Comparison of ENCODE assay signal across 8 mouse cellular contexts in genomic region chr10:80149291-80150225, GRCm38 (mm10). TPM values are rescaled to one million over a fixed set of nuclear protein-coding genes. Genes with fewer than 3 reads are reported as not detected.
DNase-seq lines count a peak whose midpoint lies in the region; ATAC-seq lines count a peak whose summit lies in the region.

No protein-coding gene starts in this region.

- peak overlapping the region; percentile 92 for H3K4me2 ChIP-seq in intestine, embryonic 15.5 days (replicated peaks)

- peak overlapping the region; percentile 95 for H3K9ac ChIP-seq in intestine, embryonic 15.5 days

- ATAC-seq in intestine, embryonic 15.5 days, result peak; percentile 74

- intact Hi-C loops in left cerebral cortex, postnatal 25 days (cut with DNase I), result loop anchor here (1.0 kb wide), 1 partner anchor 8 kb away; no protein-coding TSS in a partner anchor

- peak overlapping the region; percentile 90 for H3K4me3 ChIP-seq in intestine, embryonic 15.5 days (replicated peaks)

- under 1% methylated on average over 88 of the region's 88 CpGs for WGBS in intestine, embryonic 15.5 days

- peak overlapping the region; percentile 97 for H3K27ac ChIP-seq in intestine, embryonic 15.5 days

- peaks cover 31% of the 10 kb centered on the region for H3K36me3 ChIP-seq in intestine, embryonic 15.5 days

- no peaks in the 10 kb centered on the region for H3K27me3 ChIP-seq in intestine, embryonic 15.5 days (replicated peaks)

- peak; percentile 99 for DNase-seq in adrenal gland, adult 2 months
- peak; percentile 99 for DNase-seq in embryo, embryonic 11 days
- peak; percentile 98 for DNase-seq in gastrocnemius, postnatal 25 days
- DNase-seq in left cerebral cortex, postnatal 25 days (ENCODE audit: low spot score in 2 of 2), result peak; percentile 98 to 99
- peak; percentile 99 for DNase-seq in mesoderm, embryonic 11.5 days (ENCODE audit: low read depth, low spot score)
- DNase-seq in right cerebral cortex, postnatal 25 days, result peak; percentile 99
- DNase-seq in urinary bladder, postnatal 36 days (ENCODE audit: low spot score in 2 of 2), result peak; percentile 91 to 98

- H3K9me3 ChIP-seq in intestine, embryonic 15.5 days, result no peaks in the 10 kb centered on the region

- H3K4me1 ChIP-seq in intestine, embryonic 15.5 days (replicated peaks), result peaks cover 57% of the 10 kb centered on the region

RNA-seq across cellular contexts. Expression of gene Midn, which starts 1.5 kb away (rescaled TPM):
- total RNA-seq in adrenal gland, adult 2 months (2021), result 100 to 1,000 TPM in 1 of 2 experiments, 10 to 100 TPM in 1; 75.8 to 115 TPM
- 233 and 269 TPM in 2 replicates for polyA plus RNA-seq in adrenal gland, adult 2 months (2012; rRNA removed)
- total RNA-seq in gastrocnemius, postnatal 25 days (2021), result 10 to 100 TPM; 33.7 to 34.8 TPM
- polyA plus RNA-seq in intestine, embryonic 15.5 days (2015; fragmentation: Nextera tagmentation; extraction: Ambion mirVana), result 14.1 and 16.1 TPM in 2 replicates
- total RNA-seq in left cerebral cortex, postnatal 25 days (2021), result 10 to 100 TPM; 74.3 to 98.7 TPM

RNA-seq across cellular contexts. Expression of gene Cbarp, which starts 8.9 kb away (rescaled TPM):
- total RNA-seq in adrenal gland, adult 2 months (2021), result 100 to 1,000 TPM in 1 of 2 experiments, 10 to 100 TPM in 1; 74.5 to 118 TPM
- 84.3 and 84.6 TPM in 2 replicates for polyA plus RNA-seq in adrenal gland, adult 2 months (2012; rRNA removed)
- 1 to 10 TPM; 1.2 to 1.6 TPM for total RNA-seq in gastrocnemius, postnatal 25 days (2021)
- polyA plus RNA-seq in intestine, embryonic 15.5 days (2015; fragmentation: Nextera tagmentation; extraction: Ambion mirVana), result 4.8 and 5.1 TPM in 2 replicates
- total RNA-seq in left cerebral cortex, postnatal 25 days (2021), result 100 to 1,000 TPM; 487 TPM

RNA-seq across cellular contexts. Expression of gene Atp5d, which starts 11.1 kb away (rescaled TPM):
- total RNA-seq in adrenal gland, adult 2 months (2021), result 100 to 1,000 TPM; 654 to 778 TPM
- polyA plus RNA-seq in adrenal gland, adult 2 months (2012; rRNA removed), result 5,895 and 6,727 TPM in 2 replicates
- 100 to 1,000 TPM; 634 to 665 TPM for total RNA-seq in gastrocnemius, postnatal 25 days (2021)
- 701 and 737 TPM in 2 replicates for polyA plus RNA-seq in intestine, embryonic 15.5 days (2015; fragmentation: Nextera tagmentation; extraction: Ambion mirVana)
- total RNA-seq in left cerebral cortex, postnatal 25 days (2021), result 100 to 1,000 TPM; 372 to 381 TPM

RNA-seq across cellular contexts. Expression of gene Cirbp, which starts 16.2 kb away (rescaled TPM):
- 10 to 100 TPM; 30.6 to 77.0 TPM for total RNA-seq in adrenal gland, adult 2 months (2021)
- polyA plus RNA-seq in adrenal gland, adult 2 months (2012; rRNA removed), result 108 and 152 TPM in 2 replicates
- 10 to 100 TPM; 17.3 to 21.4 TPM for total RNA-seq in gastrocnemius, postnatal 25 days (2021)
- polyA plus RNA-seq in intestine, embryonic 15.5 days (2015; fragmentation: Nextera tagmentation; extraction: Ambion mirVana), result 69.4 and 83.9 TPM in 2 replicates
- 10 to 100 TPM; 77.3 to 90.1 TPM for total RNA-seq in left cerebral cortex, postnatal 25 days (2021)

RNA-seq across cellular contexts. Expression of gene 1600002K03Rik, which starts 23.2 kb away (rescaled TPM):
- 10 to 100 TPM; 14.0 to 21.7 TPM for total RNA-seq in adrenal gland, adult 2 months (2021)
- polyA plus RNA-seq in adrenal gland, adult 2 months (2012; rRNA removed), result 25.9 and 34.5 TPM in 2 replicates
- 1 to 10 TPM; 5.1 to 5.9 TPM for total RNA-seq in gastrocnemius, postnatal 25 days (2021)
- 22.9 and 25.1 TPM in 2 replicates for polyA plus RNA-seq in intestine, embryonic 15.5 days (2015; fragmentation: Nextera tagmentation; extraction: Ambion mirVana)
- 1 to 10 TPM; 6.7 to 7.6 TPM for total RNA-seq in left cerebral cortex, postnatal 25 days (2021)

Comparison
In these comparisons a context has a peak if more than half of its experiments do, and no peak if none do; other contexts are left out.
1. Peak in every context shown above with its lines: DNase-seq, ATAC-seq, H3K4me3 ChIP-seq and H3K27ac ChIP-seq.
2. RNA of gene Cbarp, which starts 8.9 kb away (total RNA-seq): 487 TPM in left cerebral cortex, postnatal 25 days and 74.5 to 118 TPM in adrenal gland, adult 2 months; 1.2 to 1.6 TPM in gastrocnemius, postnatal 25 days; every median in the first group is over 10 times any median in the second.